Mouse (Mus musculus): ENCODE results near the gene Nlk.

Gene Nlk

GRCm38 (mm10) chr11:78696777-78697752 lies at the start of gene Nlk:
TSS of gene Nlk (minus strand) at chr11:78697373.
- peak; percentile 91 to 92 for DNase-seq (ENCODE audit: low read depth in 2 of 2, low spot score in 2 of 2)

- DNase-seq (ENCODE audit: low read depth in 2 of 2, low spot score in 2 of 2) = no peak
Measured at GRCm38 (mm10) chr11:78746264-78746663, 49.1 kb upstream of the Nlk start.

- no peak for DNase-seq (ENCODE audit: low read depth in 2 of 2, low spot score in 2 of 2)
Measured at GRCm38 (mm10) chr11:78745475-78745874, 48.3 kb upstream of the Nlk start.

DNA sequence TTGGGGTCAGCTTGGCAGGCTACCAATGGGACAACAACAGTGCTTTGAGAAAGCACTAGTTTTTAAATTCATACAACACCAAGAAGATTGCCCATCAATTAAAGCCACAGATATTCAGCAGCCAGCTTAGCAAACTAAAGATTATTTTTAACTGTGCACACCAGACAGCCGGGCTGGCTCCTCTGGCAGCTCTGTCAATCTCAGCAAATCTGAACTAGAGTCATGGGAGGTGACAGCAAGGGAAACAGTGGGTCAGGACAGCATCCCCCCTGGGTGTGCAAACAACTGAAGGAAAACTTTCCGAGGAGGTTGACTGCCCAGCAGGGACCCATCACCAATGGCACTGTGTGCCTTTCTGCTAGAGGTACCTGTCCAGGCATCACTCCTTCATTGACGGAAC lies 45.3 kb upstream of the Nlk start:
- no peak for DNase-seq (ENCODE audit: low read depth in 2 of 2, low spot score in 2 of 2)

DNA sequence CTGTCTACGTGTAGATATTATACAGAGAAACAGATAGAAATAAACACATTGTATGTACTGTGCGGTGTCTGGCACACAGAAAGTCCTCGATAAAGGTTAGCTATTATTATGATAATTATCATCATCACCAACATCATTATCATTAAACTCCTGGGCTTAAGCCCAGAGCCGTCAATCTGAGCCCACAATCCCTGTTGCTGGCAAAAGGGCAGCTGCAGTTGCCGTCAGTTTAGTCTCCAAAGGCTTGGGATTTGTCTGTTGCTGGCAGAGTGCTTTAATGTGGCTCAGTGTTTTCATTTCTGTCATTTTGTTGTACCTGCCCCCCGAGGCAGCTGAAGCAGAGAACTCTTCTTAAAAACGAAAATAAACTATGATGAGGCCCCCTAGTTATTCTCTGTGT lies 44.8 kb upstream of the Nlk start:
- DNase-seq (ENCODE audit: low read depth in 2 of 2, low spot score in 2 of 2) = no peak

DNA sequence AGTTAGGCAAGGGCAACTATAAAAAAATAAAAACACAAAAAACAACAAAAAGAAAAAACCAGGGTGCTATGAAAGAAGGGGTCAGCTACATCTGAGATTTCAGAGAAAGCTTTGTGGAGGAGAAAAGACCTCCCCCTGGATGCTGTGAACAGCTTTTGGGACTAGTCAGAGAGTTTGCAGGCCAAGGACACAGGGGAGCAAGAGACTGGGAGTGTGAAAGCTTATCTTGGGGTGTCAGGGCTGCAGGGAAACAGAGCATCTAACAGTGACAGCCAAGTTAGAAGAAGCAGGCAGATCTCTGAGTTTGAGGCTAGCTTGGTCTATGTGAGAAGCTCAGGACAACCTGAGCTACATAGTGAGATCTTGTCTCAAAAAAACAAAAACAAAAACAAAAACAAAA lies 42.2 kb upstream of the Nlk start:
- DNase-seq (ENCODE audit: low read depth in 2 of 2, low spot score in 2 of 2) = no peak

GRCm38 (mm10) chr11:78736877-78737408 lies 39.8 kb upstream of the Nlk start:
- no peak for DNase-seq (ENCODE audit: low read depth in 2 of 2, low spot score in 2 of 2)

- DNase-seq (ENCODE audit: low read depth in 2 of 2, low spot score in 2 of 2) = no peak
Measured at GRCm38 (mm10) chr11:78735168-78735567, 38.0 kb upstream of the Nlk start.

DNA sequence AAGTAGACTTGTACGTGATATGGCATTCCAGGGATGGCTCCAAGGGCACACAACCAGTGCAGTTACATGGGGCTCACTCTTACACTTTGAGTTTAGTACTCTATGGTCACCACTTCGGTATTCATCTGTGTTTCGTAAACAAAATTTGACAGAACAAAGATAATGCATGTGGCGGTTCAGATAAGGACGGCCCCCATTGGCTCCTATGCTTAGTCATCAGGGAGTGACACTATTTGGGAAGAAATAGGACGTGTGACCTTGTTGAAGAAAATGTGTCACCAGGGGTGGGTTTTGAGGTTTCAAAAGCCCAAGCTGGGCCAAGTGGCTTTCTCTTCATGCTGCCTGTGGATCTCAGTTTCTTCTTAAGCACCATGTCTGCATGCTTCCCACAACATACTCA lies 35.4 kb upstream of the Nlk start:
- no peak for DNase-seq (ENCODE audit: low read depth in 2 of 2, low spot score in 2 of 2)

GRCm38 (mm10) chr11:78730902-78731301 lies 33.7 kb upstream of the Nlk start:
- no peak for DNase-seq (ENCODE audit: low read depth in 2 of 2, low spot score in 2 of 2)

- no peak for DNase-seq (ENCODE audit: low read depth in 2 of 2, low spot score in 2 of 2)
Measured at GRCm38 (mm10) chr11:78728041-78728440, 30.9 kb upstream of the Nlk start.

- no peak for DNase-seq (ENCODE audit: low read depth in 2 of 2, low spot score in 2 of 2)
Measured at GRCm38 (mm10) chr11:78726366-78726765, 29.2 kb upstream of the Nlk start.

DNA sequence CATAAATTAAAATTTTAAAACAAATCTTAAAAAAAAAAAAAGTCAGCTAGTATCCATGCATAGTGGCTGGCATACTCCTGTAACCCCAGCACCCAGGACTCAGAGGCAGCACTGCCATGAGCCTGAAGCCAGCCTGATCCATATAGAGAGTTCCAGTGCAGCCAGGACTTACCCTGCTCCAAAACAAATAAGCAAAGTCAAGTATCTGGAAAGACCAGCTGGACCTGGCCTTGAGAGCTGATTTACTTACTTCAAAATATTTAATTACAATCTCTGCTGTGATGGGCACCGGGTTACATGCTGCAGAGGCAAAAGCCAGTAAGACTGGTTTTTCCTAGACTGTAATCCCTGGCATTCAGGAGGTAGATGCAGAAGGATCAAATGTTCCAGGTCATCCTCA lies 27.6 kb upstream of the Nlk start:
- no peak for DNase-seq (ENCODE audit: low read depth in 2 of 2, low spot score in 2 of 2)

DNA sequence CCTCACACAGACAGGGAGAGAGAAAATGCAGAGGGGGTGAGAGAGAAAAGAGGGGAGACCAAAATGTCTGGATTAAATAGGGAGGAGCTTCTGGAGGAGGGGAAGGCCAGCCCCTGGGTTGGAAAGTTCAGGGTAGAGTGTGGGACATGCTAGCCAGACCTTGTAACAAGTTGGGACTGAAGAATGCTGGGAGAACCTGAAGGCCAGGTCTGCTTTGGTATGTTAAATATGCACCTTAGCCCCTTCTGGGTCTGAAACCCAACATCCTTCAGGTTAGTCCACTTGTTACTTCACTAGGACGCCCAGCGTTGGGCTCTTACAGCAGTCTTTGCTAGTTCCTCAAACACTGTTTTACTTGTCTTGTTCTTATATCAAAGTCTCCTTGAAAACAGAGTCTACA lies 24.2 kb upstream of the Nlk start:
- no peak for DNase-seq (ENCODE audit: low read depth in 2 of 2, low spot score in 2 of 2)

DNA sequence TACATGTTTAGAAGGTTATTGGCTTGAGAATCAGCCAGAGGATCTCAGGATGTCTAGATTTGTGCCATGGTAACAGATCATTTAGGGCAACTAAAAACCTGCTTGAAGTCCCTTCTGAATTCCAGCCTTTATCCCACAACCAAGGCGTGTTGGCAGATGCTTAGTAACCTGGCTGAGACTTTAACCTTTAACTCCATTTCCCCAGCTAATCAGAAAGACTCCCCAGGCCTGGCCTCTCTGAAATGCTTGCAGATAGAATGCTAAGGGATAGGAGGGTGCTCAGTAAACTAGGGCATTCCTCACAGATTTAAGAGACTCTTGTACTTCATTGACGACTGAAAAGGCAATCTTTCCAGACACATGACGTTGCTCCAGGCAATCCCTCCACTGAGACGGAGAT lies 20.5 kb upstream of the Nlk start:
- no peak for DNase-seq (ENCODE audit: low read depth in 2 of 2, low spot score in 2 of 2)

GRCm38 (mm10) chr11:78708642-78709041 lies 11.5 kb upstream of the Nlk start:
- no peak for DNase-seq (ENCODE audit: low read depth in 2 of 2, low spot score in 2 of 2)

DNA sequence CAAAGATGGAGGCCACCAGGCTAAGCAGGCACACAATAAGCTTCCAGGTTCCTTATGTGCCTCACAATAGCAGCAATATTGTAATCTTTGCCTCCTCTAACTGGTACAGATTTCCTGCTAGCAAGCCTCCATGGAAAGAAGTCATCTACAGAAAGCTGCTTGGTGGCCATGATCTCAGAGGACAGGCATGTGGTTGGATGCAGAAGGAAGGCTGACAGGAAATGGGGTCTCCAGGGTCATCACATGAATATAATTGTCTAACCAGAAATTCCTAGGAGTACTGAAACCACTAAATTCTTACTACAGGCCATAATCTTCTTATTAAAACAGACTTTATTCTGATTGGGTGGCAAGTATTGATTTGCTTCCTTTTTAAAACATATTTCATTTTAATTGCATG lies 8.9 kb upstream of the Nlk start:
- no peak for DNase-seq (ENCODE audit: low read depth in 2 of 2, low spot score in 2 of 2)

DNA sequence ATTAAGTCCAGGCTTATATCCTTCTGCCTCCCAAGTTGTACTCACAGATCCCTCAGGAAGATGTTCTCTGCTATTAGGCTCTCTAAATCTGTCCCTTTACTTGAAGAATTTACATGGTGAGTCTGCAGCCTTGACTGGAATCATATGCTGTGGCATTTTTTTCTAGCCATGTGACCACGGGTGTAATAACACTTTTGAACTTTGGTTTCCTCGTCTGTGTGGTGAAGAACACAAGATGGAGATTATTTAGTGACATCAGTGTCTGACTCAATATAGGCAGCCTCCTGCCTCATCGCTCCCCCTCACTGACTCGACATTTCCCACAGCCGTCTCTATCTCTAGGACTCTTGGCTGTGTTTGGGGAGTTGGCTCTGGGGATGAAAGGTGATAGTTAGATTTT lies 5.9 kb upstream of the Nlk start:
- no peak for DNase-seq (ENCODE audit: low read depth in 2 of 2, low spot score in 2 of 2)

DNA sequence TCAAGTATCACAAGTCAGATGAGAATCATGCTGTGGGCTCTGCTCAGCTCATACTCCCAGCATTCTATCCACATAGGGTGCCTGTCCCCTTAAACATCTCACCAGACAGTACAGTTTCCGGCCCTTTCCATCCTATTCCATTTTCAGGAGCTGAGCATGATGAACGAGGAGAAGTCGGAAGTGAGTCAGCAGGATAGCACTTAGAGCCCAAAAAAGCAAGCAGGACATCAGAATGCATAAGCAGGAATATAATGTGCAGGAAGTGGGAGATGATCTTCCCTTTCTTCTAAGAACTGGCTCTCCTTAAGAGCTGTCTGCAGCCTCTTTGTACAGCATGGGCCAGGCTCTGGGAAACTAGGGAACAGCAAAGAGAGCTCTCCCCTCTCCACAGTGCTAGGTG lies 5.1 kb upstream of the Nlk start:
- no peak for DNase-seq (ENCODE audit: low read depth in 2 of 2, low spot score in 2 of 2)

- peak; percentile 82 to 92 for DNase-seq (ENCODE audit: low read depth in 2 of 2, low spot score in 2 of 2)
Measured at GRCm38 (mm10) chr11:78697753-78698171, 589 bp upstream of the Nlk start.

DNA sequence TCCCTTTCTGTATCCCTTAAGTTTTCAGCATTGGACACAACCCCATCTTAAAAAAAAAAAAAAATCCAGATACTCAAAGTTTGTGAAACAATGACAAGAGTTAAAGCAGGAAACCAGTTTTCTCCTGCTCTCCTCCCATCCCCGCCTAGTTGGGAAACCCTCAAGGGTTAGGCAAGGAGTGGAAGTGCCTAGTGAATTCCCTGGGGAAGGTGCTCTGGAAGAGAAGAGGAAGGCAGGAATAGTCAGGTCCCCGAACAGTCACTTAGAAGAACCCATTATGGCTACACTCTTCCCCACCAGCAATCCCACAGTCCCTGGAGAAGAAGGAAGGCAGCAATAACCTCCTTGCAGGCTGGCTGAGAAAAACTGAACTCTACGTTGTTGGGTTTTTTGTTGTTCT lies 2.9 kb downstream of the Nlk start:
- DNase-seq (ENCODE audit: low read depth in 2 of 2, low spot score in 2 of 2) = no peak

DNA sequence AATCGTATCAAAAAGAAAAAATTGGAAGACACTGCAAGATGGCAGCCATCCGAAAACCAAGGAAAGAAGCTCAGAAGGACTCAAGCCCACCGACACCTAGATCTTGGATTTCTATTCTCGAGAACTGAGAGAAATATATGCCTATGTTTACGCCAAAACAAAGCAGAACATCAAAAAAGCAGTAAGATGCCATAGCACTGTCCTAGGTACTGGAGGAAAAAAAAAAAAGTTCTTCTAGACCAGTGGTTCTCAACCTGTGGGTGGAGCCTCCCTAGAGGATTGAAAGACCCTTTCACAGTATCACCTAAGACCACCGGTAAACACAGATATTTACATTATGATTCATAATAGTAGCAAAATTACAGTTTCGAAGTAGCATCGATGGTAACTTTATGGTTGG lies 3.9 kb downstream of the Nlk start:
- DNase-seq (ENCODE audit: low read depth in 2 of 2, low spot score in 2 of 2) = no peak

GRCm38 (mm10) chr11:78691201-78691600 lies 6.0 kb downstream of the Nlk start:
- no peak for DNase-seq (ENCODE audit: low read depth in 2 of 2, low spot score in 2 of 2)

Data from CD8-positive naive resting alpha-beta T cell, adult 2 months (primary cell).